Mouse (Mus musculus) CH12.LX (cell line): ENCODE results near the gene Kxd1. TPM values are rescaled to one million over a fixed set of nuclear protein-coding genes. Genes with fewer than 3 reads are reported as not detected.
"Not testable (repeated sequence)": the region's sequence is repeated elsewhere in the genome, so short reads cannot be mapped to it uniquely, and the experiment has no call there.

Experiments
- DNase-seq: peaks from one replicate; pipeline ENCODE4 v3.0.0-alpha.2; 2013; ENCODE audit errors: extremely low read depth
- H3K27ac ChIP-seq: 2 replicates; pipeline ENCODE4 v1.5.1; 2012; ENCODE audit warnings: low read depth, mild to moderate bottlenecking, control low read depth, moderate library complexity; ENCODE audit not compliant: insufficient read depth
- H3K27me3 ChIP-seq: replicated peaks from 2 replicates; pipeline ENCODE3; 2012; ENCODE audit warnings: inconsistent platforms
- H3K36me3 ChIP-seq, 2 experiments: replicated peaks in 1 of 2; 2 replicates each; pipeline versions ENCODE3 to v1.6.1; 2012; ENCODE audit warnings: inconsistent platforms in 1 of 2, low read length in 1 of 2, mild to moderate bottlenecking in 1 of 2, mixed read lengths in 1 of 2, moderate library complexity in 1 of 2; ENCODE audit not compliant: control insufficient read depth in 1 of 2, insufficient read depth in 1 of 2
- H3K4me1 ChIP-seq, 2 experiments: 2 replicates each; pipeline ENCODE4 v1.6.1; 2012; ENCODE audit warnings: inconsistent platforms in 1 of 2, moderate library complexity in 1 of 2; ENCODE audit not compliant: insufficient read depth in 2 of 2, control insufficient read depth in 1 of 2
- H3K4me2 ChIP-seq: 2 replicates; pipeline ENCODE4 v1.6.1; 2012; ENCODE audit warnings: low read depth, mild to moderate bottlenecking, control low read depth; ENCODE audit not compliant: poor library complexity, insufficient read depth, severe bottlenecking
- H3K4me3 ChIP-seq, 3 experiments: fragments of 150-350 bp in 1 of 3; sonication (generic) in 1 of 3; replicated peaks in 1 of 3; 2 replicates each; pipeline versions ENCODE3 to v1.5.1; 2011 to 2012; ENCODE audit warnings: low read depth in 2 of 3, low read length in 2 of 3, mild to moderate bottlenecking in 2 of 3, moderate library complexity in 2 of 3, control low read depth in 1 of 3, improper control_type of control experiment in 1 of 3, inconsistent platforms in 1 of 3, mixed read lengths in 1 of 3; ENCODE audit not compliant: poor library complexity in 1 of 3
- H3K79me2 ChIP-seq: replicated peaks from 2 replicates; pipeline ENCODE4 v1.6.1; 2012; ENCODE audit warnings: mild to moderate bottlenecking, moderate library complexity; ENCODE audit not compliant: control insufficient read depth, poor library complexity, insufficient read depth, severe bottlenecking; ENCODE audit errors: extremely low read depth
- H3K9ac ChIP-seq: 2 replicates; pipeline ENCODE4 v1.6.1; 2012; ENCODE audit warnings: low read depth, mild to moderate bottlenecking, control low read depth, moderate library complexity; ENCODE audit not compliant: insufficient read depth
- H3K9me3 ChIP-seq: replicated peaks from 2 replicates; pipeline ENCODE3; 2012; ENCODE audit warnings: low read length, inconsistent platforms, mixed read lengths
- BHLHE40 ChIP-seq: IDR thresholded peaks from 2 replicates; pipeline ENCODE4 v1.6.1; 2011; ENCODE audit warnings: mild to moderate bottlenecking, low read depth, low read length, improper control_type of control experiment
- CHD1 ChIP-seq: IDR thresholded peaks from 2 replicates; pipeline ENCODE4 v1.6.1; 2012; ENCODE audit warnings: low read depth, low read length, improper control_type of control experiment, inconsistent platforms
- CHD2 ChIP-seq: IDR thresholded peaks from 2 replicates; pipeline ENCODE4 v1.6.1; 2011; ENCODE audit warnings: low read length, improper control_type of control experiment
- E2F4 ChIP-seq: IDR thresholded peaks from 2 replicates; pipeline ENCODE4 v1.6.1; 2011; ENCODE audit warnings: low read depth, low read length, improper control_type of control experiment; ENCODE audit not compliant: insufficient replicate concordance
- ELF1 ChIP-seq: IDR thresholded peaks from 2 replicates; pipeline ENCODE4 v1.6.1; 2014; ENCODE audit warnings: low read depth, mild to moderate bottlenecking, inconsistent platforms, low read length, improper control_type of control experiment
- GABPA ChIP-seq: IDR thresholded peaks from 2 replicates; pipeline ENCODE4 v1.6.1; 2012; ENCODE audit warnings: low read depth, low read length, improper control_type of control experiment, inconsistent platforms; ENCODE audit not compliant: insufficient replicate concordance
- HCFC1 ChIP-seq: IDR thresholded peaks from 2 replicates; pipeline ENCODE4 v1.6.1; 2012; ENCODE audit warnings: low read depth, mild to moderate bottlenecking, inconsistent platforms, low read length, improper control_type of control experiment
- IRF4 ChIP-seq: IDR thresholded peaks from 2 replicates; pipeline ENCODE4 v1.6.1; 2014; ENCODE audit warnings: low read depth, mild to moderate bottlenecking, inconsistent platforms, low read length, improper control_type of control experiment
- JUN ChIP-seq: IDR thresholded peaks from 2 replicates; pipeline ENCODE4 v1.6.1; 2011; ENCODE audit warnings: low read depth, mild to moderate bottlenecking, low read length, improper control_type of control experiment, moderate library complexity; ENCODE audit not compliant: insufficient read depth
- JUND ChIP-seq: conservative IDR thresholded peaks from 2 replicates; pipeline ENCODE4 v1.6.1; 2011; ENCODE audit warnings: low read depth, low read length, improper control_type of control experiment
- KAT2A ChIP-seq: IDR thresholded peaks from 2 replicates; pipeline ENCODE4 v1.6.1; 2012; ENCODE audit warnings: low read length, improper control_type of control experiment, inconsistent platforms; ENCODE audit not compliant: insufficient replicate concordance
- MAX ChIP-seq: IDR thresholded peaks from 2 replicates; pipeline ENCODE4 v1.6.1; 2011; ENCODE audit warnings: low read length, improper control_type of control experiment
- MAZ ChIP-seq: IDR thresholded peaks from 2 replicates; pipeline ENCODE4 v1.6.1; 2012; ENCODE audit warnings: low read depth, mild to moderate bottlenecking, inconsistent platforms, low read length, improper control_type of control experiment, moderate library complexity
- MEF2A ChIP-seq: IDR thresholded peaks from 2 replicates; pipeline ENCODE4 v1.6.1; 2014; ENCODE audit warnings: low read depth, mild to moderate bottlenecking, inconsistent platforms, low read length, improper control_type of control experiment, borderline replicate concordance
- MXI1 ChIP-seq: IDR thresholded peaks from 2 replicates; pipeline ENCODE4 v1.6.1; 2011; ENCODE audit warnings: mild to moderate bottlenecking, low read depth, low read length, improper control_type of control experiment
- MYC ChIP-seq: IDR thresholded peaks from 2 replicates; pipeline ENCODE4 v1.6.1; 2011; ENCODE audit warnings: low read depth, mild to moderate bottlenecking, improper control_type of control experiment, low read length
- NELFE ChIP-seq: IDR thresholded peaks from 2 replicates; pipeline ENCODE4 v1.6.1; 2011; ENCODE audit warnings: low read depth, low read length, improper control_type of control experiment
- PAX5 ChIP-seq: IDR thresholded peaks from 2 replicates; pipeline ENCODE4 v1.6.1; 2012; ENCODE audit warnings: low read length, inconsistent platforms, mixed read lengths
- POLR2A ChIP-seq: IDR thresholded peaks from 2 replicates; pipeline ENCODE4 v1.6.1; 2011; ENCODE audit warnings: low read depth, mild to moderate bottlenecking, improper control_type of control experiment, low read length
- POLR2AphosphoS2 ChIP-seq: IDR thresholded peaks from 2 replicates; pipeline ENCODE4 v1.6.1; 2011; ENCODE audit warnings: low read depth, low read length, improper control_type of control experiment
- SIN3A ChIP-seq: IDR thresholded peaks from 2 replicates; pipeline ENCODE4 v1.6.1; 2012; ENCODE audit warnings: low read length, improper control_type of control experiment, inconsistent platforms
- TBP ChIP-seq: conservative IDR thresholded peaks from 2 replicates; pipeline ENCODE4 v1.6.1; 2011; ENCODE audit warnings: low read depth, low read length, improper control_type of control experiment
- TCF12 ChIP-seq: IDR thresholded peaks from 2 replicates; pipeline ENCODE4 v1.6.1; 2014; ENCODE audit warnings: low read depth, mild to moderate bottlenecking, inconsistent platforms, low read length, improper control_type of control experiment
- UBTF ChIP-seq: IDR thresholded peaks from 2 replicates; pipeline ENCODE4 v1.6.1; 2012; ENCODE audit warnings: low read depth, mild to moderate bottlenecking, inconsistent platforms, low read length, improper control_type of control experiment, moderate library complexity
- USF1 ChIP-seq: IDR thresholded peaks from 2 replicates; pipeline ENCODE4 v1.6.1; 2014; ENCODE audit warnings: low read depth, mild to moderate bottlenecking, inconsistent platforms, low read length, improper control_type of control experiment
- USF2 ChIP-seq: conservative IDR thresholded peaks from 2 replicates; pipeline ENCODE4 v1.6.1; 2011; ENCODE audit warnings: low read depth, low read length, improper control_type of control experiment
- ZC3H11A ChIP-seq: IDR thresholded peaks from 2 replicates; pipeline ENCODE4 v1.6.1; 2012; ENCODE audit warnings: low read depth, mild to moderate bottlenecking, inconsistent platforms, low read length, improper control_type of control experiment
- ZKSCAN1 ChIP-seq: IDR thresholded peaks from 2 replicates; pipeline ENCODE4 v1.6.1; 2012; ENCODE audit warnings: low read depth, inconsistent platforms, low read length, improper control_type of control experiment, borderline replicate concordance
- ZMIZ1 ChIP-seq: IDR thresholded peaks from 2 replicates; pipeline ENCODE4 v1.6.1; 2012; ENCODE audit warnings: low read depth, mild to moderate bottlenecking, inconsistent platforms, low read length, improper control_type of control experiment
- ZNF384 ChIP-seq: IDR thresholded peaks from 2 replicates; pipeline ENCODE4 v1.6.1; 2012; ENCODE audit warnings: low read depth, low read length, improper control_type of control experiment, inconsistent platforms
- dilution Hi-C: fragments of 300-500 bp; cut with MboI; formaldehyde crosslinking; loops from 2 replicates; pipeline ENCODE4 v1.14.3; 2020; ENCODE audit warnings: low sequenced_read_pairs; ENCODE audit not compliant: extremely low pct_unique_long_range_greater_than_20kb, extremely low pct_ligation_motif_present
- in situ Hi-C: fragments of 300-500 bp; cut with MboI; formaldehyde crosslinking; loops from 3 replicates; pipeline ENCODE4 v1.14.3; 2019; ENCODE audit warnings: low sequenced_read_pairs, low pct_ligation_motif_present, low pct_unique_long_range_greater_than_20kb, mixed read lengths
- polyA plus RNA-seq: library from polyadenylated mRNA; unstranded; fragments of >175 nt; gene quantifications from 2 replicates; pipeline ENCODE4 v1.2.1, GENCODE M21; 2012; ENCODE audit warnings: low read depth; ENCODE audit not compliant: insufficient read length
- total RNA-seq, 2 experiments: library from RNA; depleted of rRNA; stranded (reverse); fragments of 300-350 nt in 1 of 2; fragments of >200 nt in 1 of 2; gene quantifications; 2 replicates each; pipeline ENCODE4 v1.2.3; 2012 to 2014

Kxd1 gene
- total and polyA plus RNA-seq, 3 experiments = 56.6 to 68.0 (median 63.4) TPM

- Histone ChIP-seq H3K27ac (0 out of 2 replicates have a peak overlapping the region, but pooled peaks have one; percentile 88), H3K4me1 (peaks cover 24 to 49% of the 10 kb centered on the region in 2 experiments), H3K9ac (peak overlapping the region; percentile 94), H3K4me3 (peak overlapping the region; percentile 83 to 98 (median 87)), H3K36me3 (peaks cover 47 to 61% of the 10 kb centered on the region in 2 experiments), H3K79me2 (peaks cover 46% of the 10 kb centered on the region), H3K4me2 (peak overlapping the region; percentile 57)
- TF ChIP-seq SIN3A = 0 out of 2 replicates have a peak, but pooled peaks have one; percentile 32
- peak; percentile 23; the same call in 1 of the 2 replicates for TF ChIP-seq POLR2A
- TF ChIP-seq BHLHE40 = peak; percentile 72
- in situ Hi-C loops, DNase-seq, dilution Hi-C loops, H3K9me3 ChIP-seq, H3K27me3 ChIP-seq: not testable (repeated sequence)
Observed at GRCm38 (mm10) chr8:70511174-70511573, 16.6 kb downstream of the Kxd1 start.

- dilution Hi-C loops = no loop called here
- H3K36me3 ChIP-seq = peaks cover 42 to 55% of the 10 kb centered on the region in 2 experiments
- DNase-seq = peak; percentile 96
- peaks cover 29 to 53% of the 10 kb centered on the region in 2 experiments for H3K4me1 ChIP-seq
- peak within 1 kb of the TSS; percentile 92 for H3K4me2 ChIP-seq
- in situ Hi-C loops = no loop called here
- peak within 1 kb of the TSS; percentile 94 for H3K9ac ChIP-seq
- peaks cover 46% of the 10 kb centered on the region for H3K79me2 ChIP-seq
- H3K9me3 ChIP-seq = no peaks in the 10 kb centered on the region
- H3K27me3 ChIP-seq = no peaks in the 10 kb centered on the region
- peak within 1 kb of the TSS; percentile 83 to 98 (median 87) for H3K4me3 ChIP-seq
- H3K27ac ChIP-seq = peak within 1 kb of the TSS; percentile 88
- TF ChIP-seq BHLHE40 (no peak; the same call in 1 of the 2 replicates), POLR2AphosphoS2 (peak; percentile 91), MEF2A (0 out of 2 replicates have a peak, but pooled peaks have one; percentile 51), JUN (no peak), ZKSCAN1 (no peak), USF1 (no peak), UBTF (no peak), CHD1 (peak; percentile 31; the same call in 1 of the 2 replicates), MYC (peak; percentile 98), HCFC1 (peak; percentile 92), USF2 (no peak), E2F4 (peak; percentile 86; the same call in 1 of the 2 replicates), PAX5 (no peak), ZMIZ1 (peak; percentile 98), MAZ (peak; percentile 100), GABPA (peak; percentile 34; the same call in 1 of the 2 replicates), NELFE (peak; percentile 99), CHD2 (no peak), ZNF384 (no peak), MXI1 (peak; percentile 87), ZC3H11A (no peak), TBP (peak; percentile 90), ELF1 (peak; percentile 96), SIN3A (peak; percentile 90), POLR2A (peak; percentile 95), MAX (peak; percentile 95), IRF4 (peak; percentile 20; the same call in 1 of the 2 replicates), TCF12 (peak; percentile 94), JUND (no peak), KAT2A (peak; percentile 92)
Observed at GRCm38 (mm10) chr8:70510228-70510915, 17.4 kb downstream of the Kxd1 start, which contains the start of gene Uba52. Uba52 (minus strand) TSS chr8:70510801.
